Mouse (Mus musculus) R1 (cell line): ENCODE measurements at regions not wholly inside any gene's neighbourhood (a gene's known extent, or its start where the extent isn't known, plus 50 kb on each side); places are given as distances from the start of the nearest gene placed in this dataset.
A peak's percentile ranks its signal among the peaks of the same experiment; 100 is the strongest.

Source experiments
- DNase-seq: peaks from one replicate; pipeline ENCODE4 v3.0.0-alpha.2; 2018; ENCODE audit warnings: low read depth, low spot score

DNA sequence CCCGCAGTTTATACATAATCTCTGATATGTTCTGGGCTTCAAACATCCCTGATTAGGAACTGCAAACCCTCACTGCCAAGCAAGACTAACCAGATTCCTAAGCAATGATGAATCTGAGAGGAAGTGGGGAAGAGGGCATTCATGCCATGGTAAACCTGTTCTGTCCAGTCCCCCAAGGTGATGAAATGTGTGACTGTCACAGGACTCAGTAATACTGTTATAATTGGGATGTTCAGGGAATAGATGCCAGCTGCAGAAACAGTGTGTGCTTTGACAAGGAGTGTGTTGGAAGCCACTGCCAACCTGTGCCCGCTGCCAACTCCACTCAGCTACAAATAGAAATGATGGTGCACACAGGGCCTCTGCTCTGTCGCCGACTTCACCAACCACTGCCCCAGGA lies 466.0 kb downstream of the Efna5 start:
- no peak for DNase-seq

DNA sequence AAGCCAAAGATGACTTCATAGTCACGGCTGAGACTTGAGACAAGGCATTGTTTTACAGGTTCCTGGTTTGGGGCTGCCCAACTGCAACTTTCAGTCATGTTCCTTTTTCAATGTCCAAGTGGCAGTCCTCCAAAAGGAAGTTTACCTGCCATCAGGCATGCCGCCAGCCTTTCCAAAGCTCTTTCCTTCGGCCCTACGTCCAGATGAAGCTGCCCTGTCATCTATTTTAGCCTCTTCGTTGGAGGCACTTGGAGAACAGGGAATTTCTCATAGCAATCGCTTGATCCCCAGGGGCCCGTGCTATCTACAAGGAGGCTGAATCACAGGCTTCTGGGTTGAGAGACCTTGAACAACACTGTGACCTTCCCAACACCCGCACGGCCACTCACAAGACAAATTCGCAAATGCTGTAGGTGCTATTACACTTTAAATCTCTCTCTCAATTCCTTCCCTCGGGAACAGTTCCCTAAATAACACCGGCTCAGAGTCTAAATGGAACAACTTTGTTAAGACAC lies 468.4 kb downstream of the Efna5 start:
- peak; percentile 2 for DNase-seq

DNA sequence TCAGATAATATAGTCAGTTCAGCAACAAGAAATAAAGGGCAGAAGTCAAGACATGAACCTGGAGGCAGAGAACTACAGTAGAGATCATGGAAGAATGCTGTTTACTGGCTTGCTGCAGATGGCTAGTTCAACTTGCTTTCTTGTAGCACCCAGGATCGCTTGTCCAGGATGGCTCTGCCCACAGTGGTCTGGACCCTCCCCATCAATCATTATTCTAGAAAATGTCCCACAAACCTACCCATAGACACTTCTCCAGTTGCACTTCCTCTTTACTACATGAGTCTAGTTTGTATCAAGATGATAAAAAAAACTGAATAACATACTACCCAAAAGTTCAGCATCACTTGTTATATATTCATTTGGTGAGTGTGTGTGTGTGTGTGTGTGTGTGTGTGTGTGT lies 477.4 kb downstream of the Efna5 start:
- no peak for DNase-seq

DNA sequence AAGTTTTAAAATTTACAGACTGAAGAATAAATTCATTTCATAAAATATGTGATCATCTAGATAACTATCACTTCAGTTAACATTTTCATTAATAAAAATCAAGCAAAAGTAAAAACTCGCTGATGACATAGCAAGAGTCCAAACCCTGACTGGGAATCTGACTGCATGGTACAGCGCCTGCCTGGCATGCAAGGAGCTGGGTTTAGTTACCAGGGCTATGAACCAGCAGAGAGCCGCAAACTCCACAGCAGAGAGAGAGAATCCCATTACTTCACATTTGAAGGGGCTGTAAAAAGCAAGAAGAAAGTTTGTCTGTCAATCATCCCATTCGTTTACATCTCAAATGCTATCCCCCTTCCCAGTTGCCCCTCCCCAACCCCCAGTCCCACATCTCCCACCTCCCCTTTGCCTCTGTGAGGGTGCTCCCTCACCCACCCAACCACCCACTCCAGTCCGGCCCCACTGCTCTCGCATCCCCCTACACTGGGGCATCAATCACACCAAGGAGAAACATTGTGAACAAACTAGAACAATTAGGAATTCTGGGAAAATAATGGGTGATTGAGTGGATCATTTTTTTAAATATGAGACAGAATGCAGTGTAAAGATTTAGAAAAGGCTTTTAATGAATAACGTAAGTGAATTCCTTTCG lies 487.6 kb downstream of the Efna5 start:
- DNase-seq, result no peak

DNA sequence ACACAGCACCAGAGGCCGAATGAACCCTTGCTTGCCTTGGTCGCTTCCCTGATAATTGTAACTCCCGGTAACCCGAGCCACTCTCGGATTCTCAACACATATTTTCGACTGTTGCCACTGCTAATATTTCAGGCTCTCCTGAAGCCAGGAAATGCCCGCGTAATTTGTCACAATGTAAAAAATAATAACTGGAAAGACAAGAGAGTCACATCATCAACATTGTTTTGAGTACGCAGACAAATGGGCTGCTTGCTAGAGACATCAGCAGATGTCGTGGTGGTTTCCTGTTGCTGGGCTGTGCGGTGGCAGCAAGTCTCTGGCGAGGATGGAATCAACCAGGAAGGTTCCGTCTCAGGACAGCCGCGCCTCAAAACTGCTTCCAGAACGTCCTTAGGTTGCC lies 497.1 kb downstream of the Efna5 start:
- DNase-seq, result no peak

DNA sequence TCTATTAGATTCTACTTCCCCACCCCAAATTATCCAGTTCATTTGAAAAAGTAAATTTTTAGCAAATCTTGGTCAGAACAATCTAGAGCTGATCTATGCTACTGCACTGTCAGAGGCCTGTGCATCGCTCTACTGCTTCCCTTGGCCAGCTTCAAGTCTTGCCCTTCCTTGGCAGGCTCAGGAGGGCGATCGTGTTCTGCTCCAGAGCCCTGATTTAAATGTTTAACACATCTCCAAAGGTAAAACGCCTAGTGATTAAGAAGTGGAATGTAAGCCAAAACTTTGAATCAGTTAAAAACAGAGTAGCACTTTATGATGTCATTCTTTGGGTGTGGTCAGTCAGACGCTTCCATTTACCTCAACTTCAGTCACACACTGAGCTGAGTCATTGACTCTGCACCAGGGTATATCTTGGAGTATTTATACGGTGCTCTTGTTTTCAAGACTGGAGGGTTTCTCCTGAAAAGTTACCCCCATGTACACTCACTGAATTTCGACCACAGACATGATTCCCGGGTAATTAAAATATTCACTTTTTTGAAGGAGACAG lies 502.2 kb downstream of the Efna5 start:
- DNase-seq, result no peak

DNA sequence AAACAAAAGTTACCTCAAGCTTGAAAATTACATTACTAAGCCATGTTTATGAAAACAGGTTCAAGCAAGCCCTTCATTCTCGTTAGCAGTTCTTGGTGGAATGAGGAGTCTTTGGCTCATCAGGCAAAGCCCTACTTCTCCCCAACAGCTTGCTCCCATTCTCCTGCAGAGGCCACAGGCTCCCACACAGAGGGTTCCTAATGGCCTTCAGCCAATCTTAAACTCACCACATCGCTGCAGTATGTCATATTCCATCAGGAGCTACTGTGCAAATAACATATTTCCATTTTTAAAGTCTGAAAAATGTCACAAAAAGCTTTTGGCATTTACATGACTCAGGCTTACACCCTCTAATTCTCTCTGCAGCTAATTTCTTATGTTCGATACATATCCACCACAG lies 512.0 kb downstream of the Efna5 start:
- DNase-seq, result no peak

DNA sequence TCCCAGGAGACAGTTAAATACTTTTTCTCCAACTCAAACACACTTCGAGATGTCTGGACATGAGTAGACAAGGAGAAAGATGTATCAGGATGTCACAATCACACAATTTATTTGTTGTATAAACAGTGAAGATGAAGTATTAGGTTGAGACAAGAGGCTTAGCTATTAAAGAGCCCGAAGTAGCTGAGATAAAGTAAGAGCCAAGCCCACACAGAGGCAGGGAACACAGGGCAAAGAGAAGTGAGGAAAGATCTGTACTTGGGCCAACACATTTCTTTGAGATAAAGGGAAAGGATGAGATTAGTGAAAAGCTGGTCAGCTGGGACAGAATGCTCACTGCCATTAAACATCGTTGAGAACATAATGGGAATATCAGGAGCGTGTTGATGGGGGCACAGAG lies 513.2 kb downstream of the Efna5 start:
- no peak for DNase-seq

DNA sequence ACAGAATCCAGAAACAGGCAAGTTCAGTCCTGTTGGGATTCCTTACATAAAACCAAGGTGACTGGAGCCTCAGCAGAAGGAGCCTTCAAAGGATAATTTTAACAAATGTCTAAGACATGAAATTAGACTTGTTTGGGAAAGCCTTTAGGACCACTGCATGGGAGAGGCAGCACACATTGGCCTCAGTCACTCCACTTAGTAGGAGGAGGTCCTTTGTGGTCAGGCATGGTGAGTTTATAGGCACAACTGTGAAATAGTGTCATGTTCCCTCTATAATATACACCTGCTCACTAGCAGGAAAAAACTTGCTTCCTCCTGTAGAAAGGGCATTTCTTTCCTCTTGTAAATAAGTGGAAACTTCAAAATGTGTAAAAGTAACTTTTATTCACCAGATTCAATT lies 522.8 kb downstream of the Efna5 start:
- no peak for DNase-seq

DNA sequence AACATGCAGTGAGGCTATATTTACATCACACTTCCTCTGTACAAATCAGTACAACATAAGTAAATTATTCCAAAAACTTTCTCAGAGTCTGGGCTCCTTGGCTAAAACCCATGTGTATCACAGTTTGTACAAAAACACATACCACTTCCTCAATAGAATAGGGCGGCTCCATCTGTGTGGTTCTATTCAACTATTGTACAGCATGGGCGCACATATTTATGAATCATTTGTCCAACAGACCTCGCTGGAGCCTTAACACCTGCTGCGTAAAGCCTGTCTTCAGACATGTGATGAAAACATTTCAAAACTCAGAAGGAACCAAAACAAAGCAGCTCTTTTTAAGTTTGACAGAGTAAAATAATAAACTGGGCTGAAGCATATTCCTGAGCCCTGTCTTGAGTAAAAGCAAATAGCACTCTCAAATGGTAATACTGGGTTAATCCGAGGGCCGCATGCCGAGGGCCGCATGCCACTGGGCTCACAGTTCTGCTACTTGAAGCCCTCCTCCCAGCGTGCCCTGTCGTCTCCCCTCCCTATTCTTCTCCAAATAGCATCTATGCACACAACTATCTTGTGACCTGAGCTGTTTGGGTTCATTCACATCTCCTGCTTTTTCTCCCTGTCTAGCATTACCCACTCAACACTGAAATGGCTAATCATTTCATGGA lies 543.1 kb downstream of the Efna5 start:
- DNase-seq, result no peak

DNA sequence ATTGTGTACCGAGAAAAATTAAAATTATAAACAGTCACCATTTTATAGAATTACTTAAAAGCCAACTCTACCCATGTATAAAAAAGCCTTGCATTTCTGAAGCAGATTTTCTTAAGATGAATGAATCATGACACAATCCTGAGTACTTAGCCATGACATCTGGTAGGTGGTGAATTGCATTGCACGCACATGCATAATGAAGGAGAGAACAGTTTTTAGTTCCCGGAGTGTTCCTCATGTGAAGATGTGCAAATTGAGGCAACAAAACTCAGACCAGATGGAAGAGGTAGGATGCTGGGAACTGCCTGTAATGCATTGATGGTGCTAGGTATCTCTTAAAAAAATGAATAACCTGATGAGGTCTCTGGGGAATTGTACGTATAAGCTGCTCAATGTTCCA lies 550.9 kb downstream of the Efna5 start:
- DNase-seq, result no peak

DNA sequence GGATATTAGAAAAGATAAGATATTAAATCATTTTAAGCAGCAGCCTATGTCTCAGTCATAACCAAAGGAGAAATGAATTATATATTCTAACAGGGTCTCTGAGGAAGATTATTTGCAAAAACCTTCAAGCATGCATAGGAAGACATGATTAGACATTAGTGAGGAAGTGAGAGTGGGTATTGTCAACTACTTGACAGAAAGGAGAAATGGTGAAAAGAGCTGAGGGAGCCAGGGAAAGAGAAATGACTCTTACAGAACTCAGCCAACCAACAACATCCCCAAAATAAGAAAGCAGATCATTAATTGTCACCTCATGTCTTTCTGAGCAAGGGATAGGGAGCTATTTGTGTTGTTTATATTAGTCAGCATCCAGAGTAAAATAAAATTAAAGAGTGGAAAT lies 554.3 kb downstream of the Efna5 start:
- DNase-seq, result no peak

DNA sequence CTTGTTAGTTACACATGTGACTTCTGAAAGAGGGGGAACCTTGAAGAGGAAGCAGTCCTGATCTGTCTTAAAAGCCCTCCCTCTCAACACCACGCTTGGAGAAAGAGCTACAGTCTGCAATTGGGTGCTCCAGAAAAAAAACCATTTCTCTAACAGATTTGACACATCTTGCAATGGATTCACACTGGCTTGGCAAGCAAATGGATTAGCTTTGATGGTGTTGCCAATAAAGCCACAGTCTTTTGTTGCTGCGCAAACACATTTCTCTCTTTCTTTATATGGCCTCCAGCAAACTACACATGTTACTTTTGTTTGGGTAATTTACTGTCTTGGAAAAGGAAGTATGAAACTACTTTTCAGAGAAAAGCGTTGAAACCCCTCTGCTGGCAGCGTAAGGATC lies 562.1 kb downstream of the Efna5 start:
- no peak for DNase-seq

DNA sequence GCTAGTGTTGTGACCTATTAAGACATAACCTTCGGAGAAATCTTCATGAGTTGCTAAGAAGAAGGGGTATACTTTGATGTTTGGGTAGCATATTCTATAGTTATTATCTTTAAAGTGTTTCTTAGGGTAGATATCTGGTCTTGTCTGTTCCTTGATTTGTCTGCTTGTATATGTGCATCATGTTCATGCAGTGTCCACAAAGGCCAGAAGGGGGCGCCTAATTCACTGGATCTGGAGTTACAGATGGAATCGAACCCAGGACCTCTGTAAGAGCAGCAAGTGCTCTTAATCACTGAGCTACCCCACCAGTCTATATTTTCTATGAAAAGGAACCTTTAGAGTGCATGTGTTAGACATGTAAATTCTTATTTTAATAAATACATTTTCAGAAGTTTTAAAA lies 571.1 kb downstream of the Efna5 start:
- DNase-seq, result peak; percentile 52

DNA sequence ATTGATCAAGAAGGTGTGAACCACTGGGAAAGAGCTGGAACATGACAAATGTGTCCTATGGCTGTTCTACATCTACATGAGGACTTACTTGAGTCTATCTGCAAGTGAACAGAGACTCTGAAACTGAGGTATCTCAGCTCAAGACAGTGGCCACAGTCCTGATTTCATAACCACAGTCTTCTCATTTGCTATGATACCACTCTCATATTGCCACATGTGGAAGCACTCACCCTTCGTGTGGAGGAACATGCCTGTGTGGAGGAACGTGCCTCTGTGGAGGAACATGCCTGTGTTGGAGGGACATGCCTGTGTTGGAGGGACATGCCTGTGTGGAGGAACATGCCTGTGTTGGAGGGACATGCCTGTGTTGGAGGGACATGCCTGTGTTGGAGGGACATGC lies 574.0 kb downstream of the Efna5 start:
- no peak for DNase-seq

DNA sequence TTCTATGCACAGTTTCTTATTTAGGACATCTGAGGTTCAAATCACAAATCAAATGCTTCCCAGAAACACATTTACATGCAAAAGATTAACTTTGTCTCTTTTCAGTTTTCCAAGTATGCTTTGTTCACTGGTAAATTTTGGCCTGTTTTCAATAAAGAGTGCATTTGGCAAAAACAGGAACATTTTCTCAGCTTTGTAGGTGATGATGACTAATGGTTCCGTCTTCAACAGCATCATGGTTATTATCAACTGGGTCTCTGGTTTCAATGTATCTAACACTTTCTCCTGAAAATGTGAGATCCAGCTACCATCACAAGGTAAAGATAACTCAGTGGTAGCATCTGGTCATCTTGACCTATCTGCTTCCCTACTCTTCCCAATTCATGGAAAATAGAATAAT lies 574.6 kb downstream of the Efna5 start:
- no peak for DNase-seq

DNA sequence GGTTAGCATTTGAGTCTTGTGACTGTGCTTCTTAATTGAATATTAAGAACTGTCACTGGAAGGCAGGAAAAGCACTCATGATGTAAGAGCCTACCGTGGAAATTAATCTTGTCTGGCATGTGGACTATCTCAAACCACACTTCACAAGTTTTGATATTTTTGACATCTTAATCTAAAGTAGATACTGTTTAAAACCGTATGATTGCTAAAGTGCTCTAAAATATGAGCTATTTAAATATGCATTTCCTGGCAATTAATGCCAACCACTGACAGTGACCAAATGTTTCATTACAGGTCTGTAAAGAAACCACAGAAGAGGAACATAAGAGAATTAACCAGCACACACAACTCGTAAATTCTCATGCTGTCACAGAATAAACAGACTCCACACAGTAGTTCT lies 576.0 kb downstream of the Efna5 start:
- DNase-seq, result no peak

DNA sequence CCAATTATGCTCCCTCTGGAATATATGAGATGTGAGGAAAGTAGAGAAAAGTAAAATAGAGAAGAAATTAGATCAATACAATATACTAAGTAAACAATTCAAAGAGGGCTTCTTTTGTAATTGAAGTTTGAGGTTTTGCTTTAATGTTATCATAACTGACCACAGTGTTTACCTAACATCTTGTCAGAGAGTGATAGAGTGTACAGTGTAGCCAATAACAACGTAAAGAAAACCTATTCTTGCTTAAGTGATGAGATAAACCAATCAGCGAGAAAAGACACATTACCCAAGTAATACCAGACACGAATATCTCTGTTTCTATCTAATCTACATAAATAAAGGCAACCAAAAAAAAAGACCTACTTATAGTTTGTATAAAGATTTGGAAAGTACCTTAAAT lies 577.0 kb downstream of the Efna5 start:
- DNase-seq, result no peak

DNA sequence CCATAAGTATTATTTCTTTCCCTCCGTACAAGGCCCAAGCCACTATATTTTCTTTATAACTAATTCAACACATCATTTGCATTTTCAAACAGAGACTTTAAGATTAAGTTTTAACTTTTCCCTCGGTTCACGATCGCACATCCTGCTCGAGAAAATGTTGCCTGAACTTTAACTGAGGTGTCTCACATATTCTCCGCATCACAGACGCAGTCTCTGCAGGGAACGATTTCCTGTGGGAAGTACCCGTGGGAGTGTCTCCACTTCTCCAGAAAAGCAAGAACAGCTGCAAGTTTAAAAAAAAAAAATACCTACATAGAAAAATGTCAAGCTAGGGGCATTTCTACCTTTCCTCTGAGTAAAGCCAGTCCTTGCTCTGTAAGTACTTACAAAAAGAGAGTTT lies 581.2 kb downstream of the Efna5 start:
- no peak for DNase-seq

DNA sequence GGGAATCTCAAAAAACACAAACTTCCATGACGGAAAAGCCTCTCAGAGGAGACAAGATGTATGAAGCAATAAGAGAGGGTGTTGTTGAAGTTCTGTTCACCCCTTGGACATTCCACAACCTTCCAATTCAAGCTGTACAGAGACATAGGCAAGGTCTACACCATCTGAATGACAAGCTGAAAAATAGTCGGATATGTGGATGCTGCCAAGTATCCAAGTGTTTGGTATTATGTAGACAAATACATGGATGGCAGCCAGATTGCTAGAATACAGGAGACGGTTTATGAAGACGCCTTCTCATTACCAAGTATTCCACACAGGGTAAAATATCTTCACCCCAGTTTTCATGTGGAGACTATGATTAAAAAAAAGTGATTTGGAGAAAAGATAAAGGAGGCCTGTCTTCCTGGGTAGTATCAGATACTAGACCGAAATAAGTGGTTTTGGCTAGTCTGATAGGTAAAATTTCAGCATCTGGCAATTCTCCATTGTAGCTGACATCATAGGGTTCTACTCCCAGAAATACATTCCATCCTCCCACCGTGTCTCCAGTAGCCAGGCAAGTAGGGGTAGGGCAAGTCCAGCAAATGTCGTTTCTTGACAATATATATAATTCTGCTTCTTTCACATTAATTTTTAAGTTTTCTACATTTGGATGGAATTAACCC lies 583.6 kb downstream of the Efna5 start:
- DNase-seq, result no peak

DNA sequence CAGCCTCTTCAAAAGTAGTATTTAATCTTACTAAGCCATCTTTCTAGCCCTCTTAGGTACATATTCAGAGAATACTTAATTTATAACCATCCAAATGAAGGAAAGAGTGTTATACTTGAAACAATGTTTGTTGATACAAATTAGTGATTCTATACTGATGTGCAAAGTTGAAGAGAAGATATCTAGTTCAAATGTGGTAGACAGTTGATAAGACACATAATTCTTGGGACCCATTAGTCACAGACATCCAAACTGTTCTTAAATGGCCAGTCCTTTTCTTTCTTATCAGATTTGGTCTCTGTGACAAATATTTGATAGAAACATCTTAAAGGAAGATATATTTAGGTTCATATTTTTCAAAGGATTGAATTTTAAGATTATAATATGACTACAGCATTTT lies 585.7 kb downstream of the Efna5 start:
- DNase-seq, result no peak

DNA sequence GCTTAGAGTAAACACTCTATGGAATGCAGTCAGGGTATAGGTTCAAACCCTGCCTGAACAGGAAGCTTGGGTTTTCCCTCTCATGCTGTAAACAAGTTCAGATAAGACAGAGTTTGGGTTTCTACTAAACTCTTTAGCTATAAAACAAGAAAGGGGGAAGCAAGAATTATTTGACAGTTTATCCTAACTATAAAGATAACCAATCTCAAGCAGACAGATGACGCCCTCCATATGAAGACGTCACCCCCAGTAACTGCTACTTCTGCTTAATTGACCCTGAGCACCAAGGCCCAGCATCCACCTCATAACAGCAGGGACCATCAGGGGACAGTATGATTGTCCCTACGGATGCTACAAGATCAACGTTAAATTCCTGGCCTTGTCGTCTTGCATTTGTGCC lies 588.4 kb downstream of the Efna5 start:
- no peak for DNase-seq

DNA sequence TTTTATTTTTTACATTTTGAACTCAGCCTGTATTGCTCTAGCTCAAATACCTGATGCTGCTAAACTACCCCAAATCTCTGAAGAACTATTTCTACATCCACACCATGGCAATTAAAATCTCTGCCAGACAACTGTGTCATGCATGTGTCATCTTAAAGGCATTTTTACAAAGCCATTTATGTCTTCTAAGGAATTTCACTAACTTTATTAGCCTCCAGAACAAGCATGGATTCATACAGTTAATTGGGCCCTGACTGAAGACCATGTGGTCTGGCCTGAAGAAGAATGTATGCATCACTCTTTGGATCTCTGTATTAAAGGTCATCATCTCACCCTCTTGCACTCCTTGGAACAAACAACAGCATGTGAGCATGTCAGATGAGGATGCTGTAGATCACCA lies 593.5 kb downstream of the Efna5 start:
- no peak for DNase-seq
